Comparison of ENCODE assay signal across 31 mouse cellular contexts in genomic region chr3:97615933-97616332, GRCm38 (mm10). TPM values are rescaled to one million over a fixed set of nuclear protein-coding genes. Genes with fewer than 3 reads are reported as not detected.
"Had no signal": no experiment of that assay in that cellular context is flagged by ENCODE, and none has a peak within 500 bp of the region (broad histone marks: within the 10 kb centered on the region; RNA-seq: fewer than 3 reads in every experiment).

No protein-coding gene starts in this region.

- DNase-seq: lung, adult 2 months; lung, postnatal 14 days; lung, postnatal 36 days; midbrain, embryonic 14.5 days; retina, postnatal 1 day; right cerebral cortex, adult 18-20 months; right cerebral cortex, postnatal 25 days; right cerebral cortex, postnatal 4 days; spleen, adult 18-20 months; thymus, adult 18-20 months; thymus, postnatal 25 days; thymus, postnatal 4 days had no signal

- H3K36me3 ChIP-seq: lung, embryonic 15.5 days; midbrain, embryonic 10.5 days; midbrain, embryonic 12.5 days; neural tube, embryonic 12.5 days had no signal

- H3K27me3 ChIP-seq: lung, embryonic 15.5 days; neural tube, embryonic 12.5 days had no signal

- H3K9me3 ChIP-seq: lung, embryonic 15.5 days; midbrain, embryonic 10.5 days; midbrain, embryonic 12.5 days; neural tube, embryonic 12.5 days had no signal

- H3K4me3 ChIP-seq: lung, embryonic 15.5 days; midbrain, embryonic 10.5 days; midbrain, embryonic 12.5 days; neural tube, embryonic 12.5 days had no signal

- H3K4me2 ChIP-seq: lung, embryonic 15.5 days; midbrain, embryonic 12.5 days; neural tube, embryonic 12.5 days had no signal

- H3K27ac ChIP-seq: liver, embryonic 14.5 days; lung, embryonic 15.5 days; macrophage; midbrain, embryonic 10.5 days; midbrain, embryonic 12.5 days; neural tube, embryonic 12.5 days had no signal

- H3K4me1 ChIP-seq: midbrain, embryonic 10.5 days; midbrain, embryonic 12.5 days; neural tube, embryonic 12.5 days had no signal

- ATAC-seq: lung, postnatal 0 days; midbrain, embryonic 16.5 days had no signal

- H3K9ac ChIP-seq: liver, embryonic 14.5 days; lung, embryonic 15.5 days; midbrain, embryonic 12.5 days; neural tube, embryonic 12.5 days had no signal

RNA-seq across cellular contexts. Expression of gene Gm17651, which starts 58.6 kb away (rescaled TPM):
- total RNA-seq: megakaryocyte, adult 5-6 weeks; megakaryocyte-erythroid progenitor cell, adult 5-6 weeks; monocyte, adult 5-6 weeks; neutrophil, adult 5-6 weeks had no signal
- polyA plus RNA-seq: liver, embryonic 14.5 days; liver, embryonic 16.5 days; lung, adult 2 months; lung, embryonic 15.5 days; lung, postnatal 0 days; macrophage; midbrain, embryonic 10.5 days; midbrain, embryonic 12.5 days; midbrain, embryonic 14.5 days; midbrain, embryonic 16.5 days; neural tube, embryonic 12.5 days; neural tube, embryonic 14.5 days; small intestine, adult 2 months; stomach, embryonic 14.5 days; stomach, embryonic 16.5 days; thymus, postnatal 0 days; urinary bladder, adult 2 months had no signal
